Mouse (Mus musculus): Measurements from ENCODE around the gene Oxld1.
"Not testable (repeated sequence)": the region's sequence is repeated elsewhere in the genome, so short reads cannot be mapped to it uniquely, and the experiment has no call there.

Gene Oxld1

DNA sequence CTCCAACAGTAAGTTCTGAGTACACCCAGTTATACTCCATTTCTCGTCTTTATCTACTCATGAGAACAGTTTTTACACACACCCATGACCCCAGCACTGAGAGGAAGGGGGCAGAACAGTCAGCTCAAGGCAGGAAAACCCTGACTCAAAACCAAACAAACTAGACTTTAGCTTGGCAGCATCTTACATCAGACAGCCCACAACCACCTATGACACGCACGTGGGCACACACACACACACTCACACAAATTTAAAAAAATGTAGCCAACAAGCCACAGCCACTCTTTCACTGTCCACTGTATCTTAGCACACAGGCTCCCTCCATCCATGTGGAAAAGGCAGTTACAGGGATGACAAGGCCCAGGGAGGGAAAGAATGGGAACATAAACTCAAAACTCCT, 31.1 kb downstream of the Oxld1 start:
- DNase-seq (ENCODE audit: low read depth, low spot score): no peak

DNA sequence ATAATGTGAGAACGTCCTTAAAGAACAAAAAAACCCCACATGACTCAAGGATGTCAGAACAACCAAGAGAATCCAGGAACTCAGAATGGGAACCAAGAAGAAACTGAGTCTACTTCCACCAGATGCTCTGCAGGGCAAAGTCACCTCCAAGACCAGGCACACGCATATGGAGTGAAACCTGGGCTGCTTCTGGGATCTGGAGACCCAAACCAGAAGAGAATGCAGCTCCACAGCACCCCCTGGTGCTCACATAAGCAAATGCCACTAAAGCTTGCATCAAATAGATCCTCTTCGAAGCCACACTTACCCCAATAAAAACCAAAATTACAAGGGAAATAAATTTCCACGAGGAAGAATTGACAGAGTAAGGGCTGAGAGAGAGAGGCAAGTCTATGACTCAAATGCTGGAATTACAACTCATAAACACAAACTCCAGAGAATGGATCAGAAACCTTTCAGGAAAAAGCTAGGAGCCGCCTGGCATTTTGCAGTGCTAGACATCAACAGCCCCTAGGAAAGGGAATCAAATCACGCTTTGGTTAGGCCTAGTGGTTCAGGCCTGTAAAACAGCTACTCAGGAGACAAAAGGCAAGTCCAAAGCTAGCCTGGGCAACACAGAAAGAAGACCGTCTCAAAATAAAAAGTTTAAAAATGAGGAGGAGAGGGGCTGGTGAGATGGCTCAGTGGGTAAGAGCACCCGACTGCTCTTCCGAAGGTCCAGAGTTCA, 34.1 kb downstream of the Oxld1 start:
- peak; percentile 11 for DNase-seq (ENCODE audit: low read depth, low spot score)

DNA sequence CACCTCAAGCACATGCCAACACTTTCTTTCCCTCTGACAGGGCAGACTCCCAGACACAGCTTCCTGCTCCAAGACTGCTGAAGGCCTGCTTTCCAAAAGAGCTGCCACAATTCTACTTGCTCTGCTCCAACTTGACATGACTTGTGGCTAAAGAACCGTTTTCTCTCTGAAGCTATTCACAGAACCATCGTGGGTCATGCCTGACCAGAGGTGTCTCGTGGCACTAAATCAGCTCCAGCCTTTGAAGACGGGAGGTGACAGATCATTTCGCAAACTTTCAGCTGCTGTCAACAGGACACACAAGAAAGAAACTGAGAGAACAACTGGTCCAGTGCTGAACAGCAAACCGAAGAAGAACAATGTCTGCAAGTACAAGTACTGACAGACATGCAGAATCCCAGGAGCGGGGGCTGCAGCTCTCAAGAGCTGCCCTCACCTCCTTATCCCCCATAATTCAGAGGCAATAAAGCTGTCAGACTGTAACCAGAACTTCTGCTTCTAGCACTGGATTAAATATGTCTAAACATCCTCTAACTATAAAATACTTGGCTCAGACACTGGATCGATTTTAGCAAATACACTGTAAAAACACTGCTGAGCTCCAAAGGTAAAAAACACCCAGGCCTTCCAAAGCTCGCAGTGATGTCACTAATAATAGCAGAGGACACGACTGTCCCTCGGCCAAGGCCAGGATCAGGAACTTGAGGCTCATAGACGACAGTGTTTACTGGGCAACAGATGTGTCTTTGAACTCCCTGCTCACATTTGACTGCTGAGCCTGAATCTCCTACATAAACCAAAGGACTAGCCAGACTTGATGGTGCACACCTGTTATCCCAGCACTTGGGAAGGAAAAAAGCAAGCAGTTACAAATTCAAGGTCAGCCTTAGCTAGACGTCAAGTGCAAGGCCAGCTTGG, 35.0 kb downstream of the Oxld1 start:
- no peak for DNase-seq (ENCODE audit: low read depth, low spot score)

DNA sequence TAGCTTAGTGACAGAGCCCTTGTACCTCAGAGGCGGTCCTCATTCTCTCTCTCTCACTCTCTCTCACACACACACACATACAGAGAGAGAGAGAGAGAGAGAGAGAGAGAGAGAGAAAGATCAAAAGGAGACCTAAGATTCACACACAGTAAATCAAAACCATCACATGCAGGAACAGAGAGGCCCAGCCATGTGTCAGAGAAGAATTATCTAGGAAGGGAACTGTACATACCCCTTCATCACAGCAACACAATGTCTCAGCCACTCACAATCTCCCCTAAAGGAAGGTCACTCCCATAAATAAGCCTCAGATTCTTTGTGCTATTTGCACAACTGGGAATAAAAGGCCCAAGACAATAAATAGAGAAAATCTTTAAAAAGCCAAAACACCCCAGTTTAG, 39.3 kb downstream of the Oxld1 start:
- DNase-seq (ENCODE audit: low read depth, low spot score): no peak

- DNase-seq (ENCODE audit: low read depth, low spot score): no peak
Observed at GRCm38 (mm10) chr11:120417852-120418251, 40.0 kb downstream of the Oxld1 start.

- DNase-seq (ENCODE audit: low read depth, low spot score): not testable (repeated sequence)
Observed at GRCm38 (mm10) chr11:120413621-120414020, 44.2 kb downstream of the Oxld1 start.

Measured in telencephalon, adult 2 months (tissue).